Mouse (Mus musculus): ENCODE data around the gene Recql.

GRCm38 (mm10) chr6:142326598-142326997 lies 60.3 kb downstream of the Recql start:
- TF ChIP-seq CTCF (IDR thresholded peaks at IDR 0.05; ENCODE audit: low read depth) (peak; percentile 21; the same call in 1 of the 2 replicates), EP300 (IDR thresholded peaks at IDR 0.05; ENCODE audit: low read depth) (no peak)

All from heart, postnatal 0 days (tissue).